Mouse (Mus musculus) frontal cortex, postnatal 10 days (tissue): ENCODE results near the gene Cish.
A peak's percentile ranks its signal among the peaks of the same experiment; 100 is the strongest.

Experiments
- DNase-seq, 2 experiments: peaks; one replicate each; pipeline ENCODE4 v3.0.0; 2022; ENCODE audit warnings: low spot score in 2 of 2, mixed read lengths in 1 of 2

The Cish gene

DNA sequence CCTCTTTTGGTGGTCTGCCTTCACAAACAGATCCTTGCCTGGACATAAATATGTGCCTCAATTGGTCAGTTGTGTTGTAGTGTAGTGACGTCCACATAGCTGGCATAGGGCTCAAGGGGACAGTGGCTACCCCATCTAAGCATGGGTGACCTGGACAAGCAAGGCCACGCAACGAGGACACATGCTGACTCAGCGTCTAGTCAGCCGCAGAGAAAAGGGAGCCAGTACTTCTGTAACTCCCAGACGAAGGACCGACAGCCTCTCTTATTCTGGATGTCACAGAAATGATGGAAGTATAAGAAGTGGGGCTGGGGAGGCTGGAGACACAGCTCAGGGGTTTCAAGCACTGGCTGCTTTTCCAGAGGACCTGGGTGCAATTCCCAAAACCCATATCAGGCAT lies 18.2 kb upstream of the Cish start:
- DNase-seq = no peak

DNA sequence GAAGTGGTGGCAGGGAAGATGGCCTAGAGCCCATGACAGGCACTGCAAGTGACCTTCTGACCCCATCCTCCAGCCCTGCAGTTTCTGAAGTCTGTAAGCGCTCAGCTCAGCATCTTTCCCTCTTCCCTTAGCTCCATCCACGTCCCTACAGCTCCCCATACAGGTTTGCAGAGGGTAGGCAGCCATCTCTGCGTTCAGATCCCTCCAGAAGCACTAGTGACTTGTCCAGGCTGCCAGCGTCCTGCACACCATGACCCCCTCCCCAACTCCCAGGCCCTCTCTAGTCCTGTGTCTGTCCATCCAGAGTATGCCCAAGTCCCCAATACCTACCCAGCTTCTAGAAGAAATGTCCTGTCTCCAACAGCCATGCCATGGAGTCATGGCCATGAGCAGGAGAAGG lies 17.7 kb upstream of the Cish start:
- DNase-seq = no peak

GRCm38 (mm10) chr9:107278527-107279377 lies 17.1 kb upstream of the Cish start:
- DNase-seq = no peak

DNA sequence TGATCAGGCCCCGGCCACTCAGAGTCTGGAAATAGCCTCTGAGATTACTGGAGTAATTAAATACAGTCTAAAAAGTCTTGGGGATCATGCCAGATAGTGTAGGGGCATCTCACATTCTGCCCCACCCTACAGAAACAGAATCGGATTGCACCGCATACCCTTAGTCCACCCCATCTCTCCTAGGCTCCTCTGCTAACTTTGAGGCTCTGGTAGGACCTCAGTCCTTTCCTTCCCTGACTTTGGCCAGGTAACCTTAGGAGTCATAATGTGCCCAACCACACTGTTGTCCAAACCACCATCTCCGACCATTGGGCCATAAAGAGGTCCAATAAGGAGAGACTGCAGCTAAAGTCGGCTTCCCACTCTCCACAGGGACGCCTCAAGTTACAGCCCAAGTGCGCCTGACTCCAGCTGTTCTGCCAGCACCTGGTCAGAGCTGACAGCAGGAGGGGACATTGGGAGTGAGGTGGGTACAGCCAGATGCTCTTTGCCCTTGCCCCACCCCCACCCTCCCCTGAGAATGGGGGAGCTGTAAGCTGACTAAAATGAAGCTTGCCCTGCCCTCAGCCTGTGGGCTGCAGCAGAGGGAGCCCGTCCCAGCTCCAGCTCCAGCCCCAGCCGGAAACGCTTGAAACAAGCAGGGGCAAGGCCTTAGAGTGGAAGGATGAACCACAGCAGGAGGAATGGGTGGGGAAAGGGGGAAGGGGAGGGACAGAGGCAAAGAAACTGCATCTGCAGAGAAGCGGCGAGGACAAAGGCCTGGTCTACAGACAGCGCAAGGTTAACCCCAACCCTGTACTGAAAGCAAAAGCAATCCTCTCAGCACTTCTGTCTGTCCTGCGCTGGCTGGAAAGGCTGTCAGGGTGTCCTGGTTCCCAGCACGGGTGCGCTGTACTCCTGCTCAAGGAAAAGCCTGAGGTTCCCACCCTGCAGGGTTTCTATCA lies 16.2 kb upstream of the Cish start:
- no peak for DNase-seq

DNA sequence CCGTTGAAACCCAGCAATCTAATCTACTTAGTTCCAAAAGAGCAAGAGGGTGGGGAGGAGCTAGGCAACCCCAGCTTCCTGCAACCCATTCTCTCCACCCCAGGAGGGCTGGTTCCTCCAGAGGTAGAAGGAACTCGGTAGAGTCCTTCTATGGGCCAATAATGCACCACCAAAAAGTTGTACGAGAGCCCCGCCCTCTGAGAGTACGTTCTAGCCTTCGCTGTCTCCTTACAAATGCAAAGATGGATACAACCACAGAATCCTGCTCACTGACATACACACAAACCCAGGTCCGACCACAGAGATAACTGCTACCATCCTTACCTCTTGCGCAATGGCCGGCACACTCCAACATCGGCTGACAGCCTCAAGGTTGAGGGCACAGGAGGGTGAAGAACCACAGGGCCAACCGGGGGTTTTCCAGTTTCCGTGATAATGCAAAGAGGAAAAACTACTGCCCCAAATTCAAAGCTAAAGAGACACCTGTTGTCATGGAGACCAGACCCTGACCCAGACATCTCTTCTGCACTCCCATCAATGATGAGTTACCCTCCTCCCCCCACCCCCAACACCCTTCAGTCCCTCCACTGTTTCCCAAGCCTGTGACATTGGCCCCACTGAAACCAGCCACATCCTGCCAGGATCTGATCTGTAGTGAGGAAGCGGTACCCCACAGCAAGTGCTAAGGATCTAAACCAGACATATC lies 15.4 kb upstream of the Cish start:
- no peak for DNase-seq

DNA sequence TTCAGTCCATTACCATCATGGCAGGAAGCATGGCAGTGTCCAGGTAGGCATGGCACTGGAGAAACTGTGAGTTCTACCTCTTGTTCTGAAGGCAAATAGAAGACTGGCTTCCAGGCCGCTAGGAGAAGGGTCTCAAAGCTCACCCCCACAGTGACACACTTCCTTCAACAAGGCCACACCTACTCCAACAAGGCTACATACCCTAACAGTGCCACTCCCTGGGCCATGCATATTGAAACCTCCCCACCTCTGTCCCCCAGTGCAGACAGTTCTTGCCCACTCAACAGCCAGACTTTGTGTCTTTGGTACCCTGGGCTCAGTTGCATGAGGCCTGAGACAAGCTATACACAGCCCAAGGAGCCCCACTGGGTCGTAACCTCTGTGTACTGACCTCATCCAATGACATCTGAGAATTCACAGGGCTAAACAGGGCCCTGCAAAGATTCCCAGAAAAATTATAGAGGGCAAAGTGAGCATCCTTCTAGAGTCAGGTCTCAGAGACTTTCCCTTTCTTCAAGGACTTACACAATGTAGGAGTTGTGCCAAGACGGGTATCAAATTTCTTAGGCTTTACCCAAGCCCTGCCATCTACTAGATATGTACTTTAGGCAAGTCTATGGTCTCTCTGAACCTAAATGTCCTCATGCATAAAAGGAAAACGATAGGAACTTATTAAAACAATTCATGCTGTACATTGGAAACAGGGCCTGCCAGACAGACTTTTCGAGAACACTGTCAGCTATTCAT lies 14.4 kb upstream of the Cish start:
- no peak for DNase-seq

DNA sequence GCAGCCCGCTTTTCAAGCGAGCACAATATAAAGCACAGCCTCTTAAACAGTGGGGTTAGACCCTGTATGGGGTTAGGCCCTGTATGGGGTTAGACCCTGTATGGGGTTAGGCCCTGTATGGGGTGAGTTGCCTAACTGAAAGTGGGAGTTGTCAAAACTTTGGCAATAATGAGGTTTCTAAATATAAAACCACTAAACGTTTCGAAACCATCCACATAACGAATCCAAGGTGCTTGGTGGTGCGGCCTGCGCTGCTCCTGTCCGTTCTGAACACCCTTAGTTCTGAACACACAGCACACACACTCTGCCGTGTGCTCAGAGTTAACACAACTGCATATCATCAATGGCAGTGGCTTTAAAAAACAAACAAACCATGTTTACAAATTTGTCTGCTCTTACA lies 12.9 kb upstream of the Cish start:
- no peak for DNase-seq

GRCm38 (mm10) chr9:107285009-107285408 lies 10.8 kb upstream of the Cish start:
- DNase-seq = no peak

DNA sequence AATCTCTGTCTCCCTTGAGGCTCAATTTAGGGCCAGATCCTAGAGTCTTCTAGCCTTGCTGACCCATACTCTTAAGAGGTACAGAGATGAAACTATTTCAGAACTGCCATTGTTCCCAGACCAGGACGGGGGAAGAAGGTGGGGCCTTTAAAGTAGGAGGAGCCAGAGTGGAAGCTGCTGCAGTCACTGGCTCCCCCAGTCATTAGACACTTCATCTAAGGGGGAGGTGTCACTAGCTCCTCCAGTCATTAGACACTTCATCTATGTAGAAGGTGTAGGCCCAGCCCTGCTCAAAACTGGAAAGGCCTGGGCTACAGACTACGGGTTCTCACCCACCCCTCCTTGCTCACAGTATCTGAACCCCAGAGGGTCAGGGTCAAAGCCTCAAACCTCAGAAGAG lies 8.5 kb upstream of the Cish start:
- DNase-seq = no peak

DNA sequence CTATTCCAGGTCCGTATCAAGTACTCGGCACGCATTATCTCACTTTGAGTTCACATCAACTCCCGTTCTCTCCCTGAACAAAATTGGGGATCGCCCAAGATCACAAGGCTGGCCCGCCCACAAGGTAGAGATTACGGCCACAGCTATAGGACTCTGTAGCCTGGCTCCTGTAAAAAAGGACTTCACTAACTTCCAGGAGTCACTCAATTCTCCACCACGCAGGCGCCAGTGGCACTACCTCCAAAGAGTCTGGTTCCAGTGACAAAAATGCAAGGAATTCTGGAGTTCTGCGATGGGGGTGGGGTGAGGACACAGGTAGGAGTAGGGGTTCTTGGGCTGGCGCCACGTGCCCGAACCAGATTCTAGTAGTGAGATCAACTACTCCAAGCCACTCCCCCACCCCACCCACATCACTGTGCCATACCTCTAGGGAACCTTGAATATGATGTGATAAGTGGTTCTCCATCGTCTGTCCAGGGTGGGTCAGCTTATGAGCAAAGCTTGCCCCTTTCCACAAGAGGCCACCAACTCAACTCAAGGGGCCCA lies 7.6 kb upstream of the Cish start:
- no peak for DNase-seq

- DNase-seq = no peak
These were observed 7.1 kb upstream of the Cish start for GRCm38 (mm10) chr9:107288711-107289110.

DNA sequence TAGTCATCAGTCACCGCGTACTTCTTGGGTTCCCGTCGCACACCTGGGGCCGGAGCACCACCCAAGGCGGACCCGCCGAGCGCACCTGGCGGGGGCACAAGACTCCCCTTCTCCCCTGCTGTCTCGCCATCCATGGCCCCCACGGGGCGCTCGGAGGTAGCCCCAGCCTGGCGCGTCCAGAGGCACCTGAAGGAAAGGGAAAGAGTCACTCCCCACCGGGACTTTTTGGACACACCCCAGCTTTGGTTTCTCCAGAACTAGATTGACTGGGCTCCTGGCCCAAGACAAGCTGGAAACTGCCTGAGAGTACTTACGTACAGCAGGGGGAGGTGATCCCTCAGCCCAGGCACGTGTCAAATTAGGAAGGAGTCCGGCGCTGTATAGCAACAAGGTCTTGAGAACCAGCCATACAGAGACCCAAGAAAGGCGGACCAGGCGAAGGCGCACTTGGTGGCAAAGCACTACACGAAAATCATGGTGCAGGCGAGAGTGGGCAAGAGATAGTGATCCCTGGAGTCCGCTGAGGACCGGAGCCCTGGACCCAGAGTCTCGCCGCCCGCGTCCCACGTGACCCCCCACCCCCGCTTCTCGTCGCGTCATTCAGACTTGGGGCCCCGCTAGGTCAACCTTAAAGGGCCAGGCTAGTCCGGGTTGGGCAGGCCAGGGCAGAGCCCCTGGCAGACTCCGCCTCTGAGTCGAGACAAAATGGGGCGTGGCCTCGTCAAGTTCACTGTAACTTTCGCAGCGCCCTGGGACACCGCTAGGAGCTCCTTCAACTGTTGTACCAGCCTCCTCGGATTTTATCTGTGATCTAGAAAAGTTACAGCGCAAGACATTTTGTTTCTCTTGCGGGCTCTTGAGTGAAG lies 6.4 kb upstream of the Cish start, which contains the start of gene Mapkapk3:
Gene Mapkapk3 (minus strand): TSS at position 667 of the 866 bp plus-strand sequence.
- DNase-seq = peak; percentile 40 to 59

GRCm38 (mm10) chr9:107290897-107291296 lies 4.9 kb upstream of the Cish start:
- DNase-seq = peak in 1 of 2 experiments; percentile 76

GRCm38 (mm10) chr9:107294249-107294648 lies 1.6 kb upstream of the Cish start:
- DNase-seq = peak in 1 of 2 experiments; percentile 75

DNA sequence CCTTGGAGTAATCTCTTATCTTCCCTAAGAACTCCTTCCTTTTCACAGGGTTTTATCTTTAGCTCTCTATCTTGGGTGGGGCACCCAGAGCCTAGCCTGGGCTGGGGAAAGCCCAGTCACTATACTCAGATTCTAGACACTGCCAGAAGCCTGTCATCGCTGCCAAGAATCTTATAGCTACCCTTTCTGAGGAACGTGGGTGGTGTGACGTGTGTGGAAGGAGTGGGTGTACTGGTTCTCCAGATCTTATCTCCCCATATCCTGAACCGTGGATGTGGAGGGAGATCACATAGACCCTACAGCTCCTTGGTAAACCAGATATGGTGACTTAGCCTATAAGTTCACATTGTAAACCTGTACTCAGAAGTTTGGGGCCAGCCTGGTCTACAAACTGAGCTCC lies 210 bp upstream of the Cish start:
- DNase-seq = no peak

DNA sequence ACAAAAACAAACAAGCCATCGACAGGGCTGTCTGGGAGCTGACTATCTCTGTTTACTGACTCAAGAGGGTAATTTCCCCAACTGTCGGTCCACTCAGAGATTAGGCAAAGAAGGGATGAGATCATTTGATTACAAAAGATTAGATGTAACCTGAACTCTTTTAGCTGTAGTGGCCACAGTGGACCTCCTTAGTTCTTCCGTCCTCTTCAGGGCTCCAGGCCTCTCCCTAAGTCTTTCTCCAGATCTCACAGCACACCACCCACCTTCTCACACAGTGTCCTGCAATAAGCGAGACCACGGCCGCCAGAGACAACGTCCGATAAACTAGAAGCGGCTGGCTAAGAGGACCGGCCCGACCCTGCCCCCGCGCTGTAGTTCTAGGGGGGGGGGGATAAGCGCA lies 215 bp downstream of the Cish start:
- no peak for DNase-seq

GRCm38 (mm10) chr9:107296501-107296965 lies 707 bp downstream of the Cish start:
- peak; percentile 85 to 91 for DNase-seq

GRCm38 (mm10) chr9:107297059-107297458 lies 1.2 kb downstream of the Cish start:
- no peak for DNase-seq

DNA sequence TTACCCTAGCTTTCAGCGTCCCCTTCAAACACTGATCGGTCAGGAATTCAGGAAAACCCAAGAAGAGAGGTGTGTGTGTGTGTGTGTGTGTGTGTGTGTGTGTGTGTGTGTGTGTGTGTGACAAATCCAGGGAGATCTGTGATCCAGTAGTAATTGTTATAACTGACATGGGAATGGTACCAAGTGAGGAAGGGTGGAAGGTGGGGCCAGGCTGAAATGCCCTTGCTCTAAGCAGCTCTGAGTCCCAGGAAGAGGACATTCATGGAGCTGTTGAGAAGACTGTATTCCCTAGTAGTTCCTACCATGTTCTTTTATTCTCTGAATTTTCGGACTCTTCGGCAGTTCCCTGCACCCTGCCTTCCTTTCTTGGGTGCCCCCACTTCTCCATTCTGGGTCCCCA lies 1.8 kb downstream of the Cish start:
- no peak for DNase-seq
